Mouse (Mus musculus) heart, postnatal 25 days (tissue): ENCODE measurements around the gene Evi5. TPM values are rescaled to one million over a fixed set of nuclear protein-coding genes. Genes with fewer than 3 reads are reported as not detected.

Source experiments
- DNase-seq: peaks from one replicate; pipeline ENCODE4 v3.0.0; 2022; ENCODE audit warnings: low spot score
- intact Hi-C: fragments of 180-260 bp; cut with DNase I; formaldehyde crosslinking; loops from one replicate; pipeline ENCODE4 v1.15.1; 2025
- total RNA-seq, 2 experiments: library from RNA; stranded (reverse); gene quantifications; 2 replicates each; pipeline ENCODE4 v1.2.3; 2021

The Evi5 gene
- total RNA-seq, 2 experiments from 2014 or later: 17.9 to 22.1 TPM

DNA sequence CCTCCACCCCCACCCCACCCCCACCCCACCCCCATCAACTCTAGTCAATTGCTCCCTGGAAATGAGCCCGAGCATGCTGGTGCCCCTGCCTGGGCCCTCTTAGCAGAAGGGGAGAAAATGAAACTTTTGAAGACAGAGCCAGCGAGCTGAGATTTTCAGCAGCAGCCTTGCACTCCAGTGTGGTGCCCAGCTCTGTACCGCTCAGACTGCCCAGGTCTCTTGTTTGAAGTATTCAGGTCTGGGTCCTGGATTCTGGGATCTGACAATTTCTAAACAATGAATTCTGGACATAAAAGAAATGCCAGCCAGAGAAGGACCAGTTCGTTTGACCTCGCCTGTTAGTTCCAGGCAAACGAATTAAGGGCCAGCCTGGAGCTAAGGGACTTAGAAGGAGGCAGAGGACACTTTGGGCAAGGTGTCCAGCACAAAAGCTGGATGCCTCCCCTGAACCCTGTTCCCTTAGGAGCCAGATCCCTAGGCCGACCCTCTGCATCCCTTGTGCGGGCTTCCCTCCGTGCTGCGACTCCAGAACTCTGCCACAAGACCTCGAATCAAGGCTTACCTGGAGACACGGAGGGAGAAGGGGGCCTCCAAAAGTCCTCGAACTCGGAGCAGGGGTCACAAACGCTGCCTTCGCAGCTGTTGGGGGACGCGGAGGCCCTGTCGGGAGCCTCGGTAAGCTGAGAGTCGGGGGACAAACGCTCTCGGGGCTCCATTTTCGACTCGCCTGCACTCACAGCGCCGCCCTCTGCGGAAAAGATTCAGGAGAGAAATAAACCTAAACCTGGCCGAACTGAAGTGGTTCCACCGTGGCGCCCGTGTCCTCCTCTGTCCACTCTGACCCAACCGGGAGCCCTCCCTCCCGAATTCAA is 152.0 kb downstream of the Evi5 start:
- intact Hi-C loops: loop anchor here (5.0 kb wide), 1 partner anchor 1261 kb away; no protein-coding TSS in a partner anchor
- no peak for DNase-seq

DNA sequence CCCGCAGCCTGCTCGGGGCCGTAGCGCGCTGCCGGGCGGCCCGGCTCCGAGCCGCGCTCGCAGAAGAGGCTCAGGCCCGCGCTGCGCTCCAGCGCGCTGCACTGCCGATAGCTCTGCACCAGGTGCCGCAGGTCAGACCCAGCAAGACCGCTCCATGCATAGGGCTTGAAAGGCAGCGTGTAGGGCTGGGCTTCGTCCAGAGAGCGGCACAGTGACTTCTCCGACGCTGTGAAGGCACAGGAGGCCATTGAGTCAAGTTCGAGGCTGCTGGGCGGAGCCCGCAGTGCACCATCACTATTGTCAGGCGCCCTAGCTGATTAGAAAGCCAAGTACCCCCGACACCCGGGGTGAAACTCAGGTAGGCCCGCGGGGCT is 153.3 kb downstream of the Evi5 start:
- no peak for DNase-seq
- intact Hi-C loops: loop anchor here (5.0 kb wide), 1 partner anchor 1259 kb away; no protein-coding TSS in a partner anchor

DNA sequence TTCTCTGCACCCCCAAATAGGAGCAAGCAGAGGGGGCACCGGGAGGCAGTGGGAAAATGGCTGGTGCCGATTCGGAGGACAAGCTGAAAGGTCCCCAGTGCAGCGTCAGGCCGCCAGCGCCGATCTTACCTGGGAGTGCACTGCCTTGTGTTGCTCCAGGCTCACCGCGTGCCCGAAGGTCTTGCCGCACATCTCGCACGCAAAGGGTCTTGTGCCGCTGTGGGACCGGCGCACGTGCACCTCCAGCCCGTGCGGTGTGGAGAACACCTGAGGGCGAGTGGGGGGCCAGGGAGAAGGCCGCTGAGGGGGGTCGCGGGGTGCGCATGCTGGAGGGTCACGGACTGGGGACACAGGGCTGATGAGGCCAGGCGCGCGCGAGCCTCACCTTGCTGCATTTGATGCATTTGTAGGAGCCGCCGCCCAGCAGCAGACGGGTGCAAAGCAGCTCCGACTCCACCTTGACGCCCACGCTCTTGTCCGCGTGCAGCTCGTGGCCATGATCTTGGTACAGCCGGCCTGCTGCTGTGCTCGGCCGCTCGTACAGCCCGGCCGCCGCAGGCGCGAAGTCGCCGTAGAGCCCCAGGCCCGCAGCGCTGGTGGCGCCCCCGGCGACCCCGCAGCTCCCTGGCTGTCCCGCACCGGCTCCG is 153.8 kb downstream of the Evi5 start:
- no peak for DNase-seq
- intact Hi-C loops: loop anchor here (5.0 kb wide), 1 partner anchor 1259 kb away; no protein-coding TSS in a partner anchor

DNA sequence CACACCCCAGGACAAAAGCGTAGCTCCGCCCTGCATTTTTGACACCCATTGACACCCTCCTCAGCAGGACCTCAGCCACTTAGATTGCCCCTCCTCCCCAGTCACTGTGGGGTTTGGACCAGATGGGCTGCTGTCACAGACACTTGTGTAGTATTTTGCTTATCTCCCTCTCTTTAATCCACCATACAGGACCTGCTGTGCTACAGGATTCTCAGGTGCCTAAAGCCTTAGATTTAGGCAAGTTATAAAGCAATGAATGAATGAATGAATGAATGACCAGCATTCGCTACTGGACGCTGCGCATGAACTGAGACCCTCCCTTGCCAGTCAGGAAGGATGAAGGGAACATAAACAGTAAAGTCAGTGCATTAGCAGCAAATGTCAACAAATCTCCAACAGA is 154.4 kb downstream of the Evi5 start:
- DNase-seq: no peak
- intact Hi-C loops: loop anchor here (5.0 kb wide), 1 partner anchor 1258 kb away; no protein-coding TSS in a partner anchor

DNA sequence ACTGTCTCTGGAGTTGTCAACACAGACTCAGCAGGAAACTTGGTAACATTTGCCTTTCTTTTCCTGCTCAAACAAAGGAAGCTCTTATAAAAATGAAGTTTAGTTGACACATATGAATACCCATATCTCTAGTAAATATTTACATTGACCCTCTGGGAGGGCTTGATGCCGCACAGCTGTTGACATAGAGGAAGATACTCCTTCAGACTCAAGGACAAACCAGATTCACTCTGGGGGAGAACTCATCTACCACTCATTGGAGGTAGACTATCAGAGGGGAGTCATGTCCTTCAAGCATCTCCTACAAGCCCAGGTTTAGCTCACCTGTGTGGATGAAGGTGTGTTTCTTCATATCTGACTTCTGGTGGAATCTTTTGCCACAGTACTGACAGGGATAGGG is 155.1 kb downstream of the Evi5 start:
- intact Hi-C loops: loop anchor here (5.0 kb wide), 1 partner anchor 1257 kb away; no protein-coding TSS in a partner anchor
- DNase-seq: no peak

DNA sequence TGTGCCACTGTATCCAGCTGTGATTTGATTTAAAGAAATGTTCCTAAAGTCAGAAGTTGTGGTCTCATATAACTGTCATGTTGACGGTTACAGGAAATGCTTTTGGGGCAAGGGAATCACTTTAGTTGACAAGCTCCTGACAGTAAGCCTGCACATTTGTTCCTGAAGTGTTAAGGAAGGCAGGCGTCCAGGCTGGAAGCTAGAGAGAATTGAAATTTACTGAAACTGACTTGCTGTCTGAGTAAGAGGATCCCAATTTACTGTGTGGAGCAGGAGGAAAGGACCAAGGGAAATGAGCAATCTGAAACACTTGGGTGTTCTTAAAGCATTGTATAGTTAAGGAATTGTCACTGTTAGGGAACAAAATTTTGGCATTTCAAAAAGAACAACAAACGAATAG is 155.7 kb downstream of the Evi5 start:
- DNase-seq: no peak
- intact Hi-C loops: no loop called here

DNA sequence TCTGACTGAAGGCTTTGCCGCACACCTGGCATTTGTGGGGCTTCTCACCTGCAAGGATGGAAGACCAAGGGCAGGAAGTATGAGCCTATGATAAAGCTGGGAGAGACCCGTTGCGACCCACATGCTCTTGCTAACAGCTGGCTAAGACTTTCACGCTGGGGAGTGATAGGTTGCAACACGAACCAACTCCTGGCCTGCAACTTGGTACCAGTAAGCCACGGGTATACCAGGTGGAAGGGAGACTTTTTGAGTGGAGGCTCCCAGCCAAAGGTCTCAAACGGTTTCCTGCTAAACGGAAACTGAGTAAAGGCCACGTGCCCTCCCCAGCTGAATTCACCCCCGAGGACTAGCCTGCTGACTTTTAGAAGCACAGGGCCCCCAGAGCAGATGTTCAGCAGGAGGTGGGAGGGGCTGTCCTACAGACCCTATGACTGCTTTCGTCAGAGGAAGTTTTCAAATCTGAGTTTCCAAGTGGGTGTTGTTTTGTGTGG is 157.0 kb downstream of the Evi5 start:
- DNase-seq: no peak
- intact Hi-C loops: no loop called here

DNA sequence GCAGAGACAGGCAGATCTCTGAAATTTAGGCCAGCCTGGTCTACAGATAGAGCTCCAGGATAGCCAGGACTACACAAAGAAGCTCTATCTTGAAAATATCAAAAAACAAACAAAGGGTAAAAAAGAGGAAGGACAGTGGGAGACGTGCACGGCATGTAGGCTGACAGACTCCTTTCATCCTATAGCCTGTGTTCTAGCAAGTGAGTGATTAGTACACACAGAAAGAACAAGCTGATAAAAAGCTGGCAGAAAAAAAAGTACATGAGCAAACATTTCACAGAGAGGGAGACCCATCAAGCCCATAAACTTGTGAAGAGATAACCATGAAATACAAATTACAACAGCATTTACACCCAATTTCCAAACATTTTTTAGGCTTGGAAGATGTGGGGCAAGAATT is 163.2 kb downstream of the Evi5 start:
- intact Hi-C loops: no loop called here
- DNase-seq: no peak

DNA sequence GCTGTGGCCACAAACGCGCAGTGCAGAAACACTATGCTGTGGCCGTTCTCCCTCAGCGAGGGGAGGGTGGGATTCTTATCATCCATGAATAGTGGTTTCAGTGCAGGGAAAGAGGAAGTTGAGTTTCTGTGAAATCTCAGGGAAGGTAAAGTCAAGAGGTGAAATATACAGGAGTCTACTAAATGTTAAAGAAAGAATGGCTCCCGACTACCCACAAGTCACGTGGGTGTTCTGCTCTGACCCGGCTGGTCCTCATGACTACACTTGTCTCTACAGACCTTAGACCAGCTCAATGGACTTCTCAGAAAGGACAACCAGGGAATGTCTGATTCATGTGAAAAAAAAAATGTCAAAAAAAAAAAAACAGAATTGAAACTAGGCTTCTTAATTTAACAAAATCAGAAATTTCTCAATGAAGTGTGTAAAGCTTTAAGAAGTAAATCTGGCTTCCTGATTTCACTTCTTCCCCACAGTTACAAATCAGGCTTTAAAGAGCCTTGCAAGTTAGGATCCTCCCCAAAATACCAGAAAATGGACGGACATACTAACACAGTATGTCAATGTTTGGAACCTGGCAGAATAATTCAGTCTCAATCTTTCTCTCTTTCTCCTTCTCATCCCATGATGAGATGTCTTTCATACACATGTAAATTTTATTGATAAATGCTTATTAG is 166.6 kb downstream of the Evi5 start:
- DNase-seq: no peak
- intact Hi-C loops: no loop called here

DNA sequence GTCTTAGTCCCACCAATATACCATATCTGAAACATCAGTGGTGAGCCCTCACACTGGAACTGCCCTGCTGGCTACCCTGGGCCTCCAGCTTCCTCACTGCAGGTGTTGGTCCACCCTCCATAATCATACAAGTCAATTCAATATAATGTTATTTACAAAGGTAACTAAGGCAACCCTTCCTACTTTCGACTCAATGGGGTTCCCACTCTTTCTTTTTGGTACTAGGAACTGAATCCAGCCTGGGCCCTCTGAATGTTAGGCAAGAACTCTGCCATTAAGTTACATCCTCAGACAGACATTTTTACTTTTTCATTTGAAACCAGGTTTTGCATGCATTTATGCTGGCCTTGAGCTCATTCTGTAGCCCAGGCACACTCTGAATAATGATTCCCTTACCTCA is 168.6 kb downstream of the Evi5 start:
- intact Hi-C loops: no loop called here
- no peak for DNase-seq

DNA sequence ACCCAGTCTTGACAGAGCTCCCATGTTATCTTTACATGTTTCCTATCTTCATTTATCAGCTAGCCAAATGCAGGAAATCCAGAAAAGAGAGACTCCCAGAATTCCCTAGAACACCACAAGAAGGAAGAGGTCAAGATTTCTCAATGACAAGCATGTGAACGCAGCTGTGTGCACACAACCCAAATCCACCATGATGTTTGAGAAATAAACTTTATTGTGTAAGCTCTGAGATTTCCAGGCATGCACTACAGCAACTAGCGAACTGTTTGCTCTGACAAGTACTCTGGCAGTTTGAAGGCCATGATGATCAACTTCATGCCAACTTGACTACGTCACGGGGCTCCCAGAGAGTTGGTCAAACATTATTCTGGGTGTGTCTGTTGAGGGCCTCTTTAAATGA is 169.2 kb downstream of the Evi5 start:
- intact Hi-C loops: no loop called here
- no peak for DNase-seq

- intact Hi-C loops: no loop called here
- no peak for DNase-seq
Measured at GRCm38 (mm10) chr5:107703207-107703763, 171.6 kb downstream of the Evi5 start.

DNA sequence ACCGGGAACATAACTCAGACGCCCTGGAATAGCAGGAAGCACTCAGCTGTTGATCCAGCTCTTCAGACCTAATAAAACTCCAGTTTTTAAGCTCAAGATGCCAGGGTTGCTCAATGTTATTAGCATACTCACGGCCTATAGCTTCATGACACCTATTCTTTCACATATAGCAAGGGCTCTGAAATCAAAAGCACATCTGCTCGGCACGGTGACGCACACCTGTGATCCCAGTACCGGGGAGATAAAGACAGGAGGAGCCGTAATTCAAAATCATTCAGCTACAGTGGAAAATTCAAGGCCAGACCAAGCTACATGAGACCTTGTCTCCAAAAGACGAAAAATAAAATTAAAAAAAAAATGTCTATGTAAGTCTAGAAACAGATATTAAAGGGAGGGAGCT is 173.2 kb downstream of the Evi5 start:
- intact Hi-C loops: no loop called here
- no peak for DNase-seq

DNA sequence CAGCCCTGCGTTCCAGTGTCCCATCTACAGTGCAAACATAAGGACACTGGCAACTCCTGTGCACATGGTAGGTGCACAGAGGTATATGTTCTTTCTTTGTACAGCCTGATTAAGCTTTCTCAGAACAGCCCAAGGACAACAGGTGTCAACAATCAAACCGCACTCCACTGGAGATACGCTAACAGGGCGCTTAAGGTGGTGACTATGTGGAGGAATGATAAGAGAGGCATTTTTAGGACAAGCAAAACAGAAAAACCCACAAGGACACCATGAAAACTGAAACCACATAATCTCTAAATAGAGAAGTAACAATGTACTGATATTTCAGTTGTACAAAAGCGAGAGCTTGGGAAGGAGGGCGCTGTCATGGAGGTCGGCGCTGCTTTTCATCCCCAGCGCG is 174.0 kb downstream of the Evi5 start:
- DNase-seq: no peak
- intact Hi-C loops: no loop called here

GRCm38 (mm10) chr5:107698888-107699287 is 176.0 kb downstream of the Evi5 start:
- intact Hi-C loops: no loop called here
- no peak for DNase-seq

DNA sequence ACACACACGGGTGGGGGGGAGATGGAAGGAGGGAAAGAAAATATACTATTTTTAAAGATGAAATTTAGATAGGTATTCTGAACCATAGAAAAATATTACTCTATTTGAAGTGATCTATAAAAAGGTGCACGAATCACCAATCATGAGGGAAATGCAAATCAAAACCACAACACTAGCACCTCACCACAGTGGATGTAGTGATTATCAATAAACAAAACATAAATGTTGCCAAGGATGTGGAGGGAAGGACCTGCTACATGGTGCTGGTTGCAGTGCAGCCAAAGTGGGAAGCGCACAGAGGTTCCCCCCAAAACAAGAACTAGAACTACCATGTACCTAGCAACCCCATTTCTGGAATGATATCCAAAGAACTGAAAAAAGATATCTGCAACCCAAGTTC is 179.9 kb downstream of the Evi5 start:
- DNase-seq: no peak
- intact Hi-C loops: no loop called here
